Mouse (Mus musculus): ENCODE results near the gene Ldah. TPM values are rescaled to one million over a fixed set of nuclear protein-coding genes. Genes with fewer than 3 reads are reported as not detected.

Gene Ldah
- polyA plus RNA-seq, 1 experiment from 2014 or later, result 49.7 TPM

- peaks cover 10 to 25% of the 10 kb centered on the region in 2 experiments for H3K4me1 ChIP-seq (ENCODE audit: control insufficient read depth in 2 of 2, insufficient read depth in 2 of 2, low read length in 2 of 2)
- ATAC-seq (ENCODE audit: insufficient number of reproducible peaks, insufficient read depth, low FRiP score, low read depth), result no peak
- H3K4me2 ChIP-seq (ENCODE audit: low read length), result peak overlapping the region; percentile 79
- H3K27me3 ChIP-seq (ENCODE audit: control insufficient read depth, insufficient read depth, low read length), result peaks cover 85% of the 10 kb centered on the region
- WGBS, result 10% methylated on average over 34 of the region's 34 CpGs
- no peaks in the 10 kb centered on the region for H3K36me3 ChIP-seq (ENCODE audit: control insufficient read depth, insufficient read depth, low read length)
- H3K9me3 ChIP-seq (ENCODE audit: control insufficient read depth, low read length), result no peaks in the 10 kb centered on the region
- no peak overlapping the region for H3K27ac ChIP-seq (replicated peaks in 1 of 2; ENCODE audit: control insufficient read depth in 1 of 2, insufficient read depth in 1 of 2, low read depth in 2 of 2, low read length in 2 of 2)
- H3K9ac ChIP-seq (ENCODE audit: low read length), result 0 out of 2 replicates have a peak overlapping the region, but pooled peaks have one; percentile 48
- H3K4me3 ChIP-seq (ENCODE audit: control insufficient read depth in 1 of 2, insufficient read depth in 1 of 2, low read depth in 1 of 2, low read length in 2 of 2), result peak overlapping the region; percentile 35 to 46
Measured at GRCm38 (mm10) chr12:8297586-8298214, 89.8 kb downstream of the Ldah start.

DNA sequence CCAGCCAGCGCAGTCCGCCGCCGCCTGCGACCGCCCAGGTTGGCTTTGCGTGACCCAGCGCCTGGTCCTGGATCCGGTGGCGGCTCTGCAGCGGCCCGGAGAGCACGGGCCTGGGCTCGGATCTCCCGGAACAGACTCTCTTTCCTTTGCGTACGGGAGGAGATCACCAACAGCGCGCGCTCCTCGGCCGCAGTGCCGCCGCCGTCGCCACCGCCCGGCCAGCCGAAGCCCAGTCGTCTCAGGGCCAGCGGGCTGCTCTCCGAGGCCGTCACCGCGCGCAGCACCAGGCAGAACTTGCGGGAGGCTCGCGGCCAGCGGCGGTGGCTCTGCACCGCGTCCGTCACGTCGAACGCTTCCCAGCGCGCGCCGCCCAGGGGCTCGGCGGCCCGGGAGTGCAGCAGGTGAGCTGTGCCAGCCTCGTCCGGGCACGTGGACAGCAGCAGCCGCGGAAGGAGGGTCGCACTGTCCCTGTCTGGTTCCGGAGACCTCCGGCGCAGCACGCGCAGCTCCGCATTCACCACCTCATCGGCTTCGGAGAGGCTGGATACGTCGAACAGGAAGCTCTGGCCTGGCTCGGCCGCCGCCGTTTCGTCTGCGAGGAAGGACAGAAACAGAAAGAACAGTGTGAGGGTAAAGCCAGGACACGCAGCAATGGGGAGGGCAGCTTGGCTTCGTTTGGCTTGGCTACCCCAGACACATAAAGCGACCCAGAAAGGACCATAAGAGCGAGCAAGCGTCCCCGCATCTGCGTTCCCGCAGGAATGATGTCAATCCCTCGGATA is 90.6 kb downstream of the Ldah start:
- Histone ChIP-seq H3K9ac (ENCODE audit: low read length) (peak overlapping the region; percentile 48; the same call in 1 of the 2 replicates), H3K36me3 (ENCODE audit: control insufficient read depth, insufficient read depth, low read length) (no peaks in the 10 kb centered on the region), H3K4me2 (ENCODE audit: low read length) (peak overlapping the region; percentile 79), H3K27me3 (ENCODE audit: control insufficient read depth, insufficient read depth, low read length) (peaks cover 93% of the 10 kb centered on the region), H3K4me3 (ENCODE audit: control insufficient read depth in 1 of 2, insufficient read depth in 1 of 2, low read depth in 1 of 2, low read length in 2 of 2) (peak overlapping the region; percentile 39 to 46), H3K9me3 (ENCODE audit: control insufficient read depth, low read length) (no peaks in the 10 kb centered on the region), H3K27ac (replicated peaks in 1 of 2; ENCODE audit: control insufficient read depth in 1 of 2, insufficient read depth in 1 of 2, low read depth in 2 of 2, low read length in 2 of 2) (no peak overlapping the region), H3K4me1 (ENCODE audit: control insufficient read depth in 2 of 2, insufficient read depth in 2 of 2, low read length in 2 of 2) (peaks cover 10 to 25% of the 10 kb centered on the region in 2 experiments)
- 2% methylated on average over 85 of the region's 85 CpGs for WGBS
- no peak for ATAC-seq (ENCODE audit: insufficient number of reproducible peaks, insufficient read depth, low FRiP score, low read depth)

DNA sequence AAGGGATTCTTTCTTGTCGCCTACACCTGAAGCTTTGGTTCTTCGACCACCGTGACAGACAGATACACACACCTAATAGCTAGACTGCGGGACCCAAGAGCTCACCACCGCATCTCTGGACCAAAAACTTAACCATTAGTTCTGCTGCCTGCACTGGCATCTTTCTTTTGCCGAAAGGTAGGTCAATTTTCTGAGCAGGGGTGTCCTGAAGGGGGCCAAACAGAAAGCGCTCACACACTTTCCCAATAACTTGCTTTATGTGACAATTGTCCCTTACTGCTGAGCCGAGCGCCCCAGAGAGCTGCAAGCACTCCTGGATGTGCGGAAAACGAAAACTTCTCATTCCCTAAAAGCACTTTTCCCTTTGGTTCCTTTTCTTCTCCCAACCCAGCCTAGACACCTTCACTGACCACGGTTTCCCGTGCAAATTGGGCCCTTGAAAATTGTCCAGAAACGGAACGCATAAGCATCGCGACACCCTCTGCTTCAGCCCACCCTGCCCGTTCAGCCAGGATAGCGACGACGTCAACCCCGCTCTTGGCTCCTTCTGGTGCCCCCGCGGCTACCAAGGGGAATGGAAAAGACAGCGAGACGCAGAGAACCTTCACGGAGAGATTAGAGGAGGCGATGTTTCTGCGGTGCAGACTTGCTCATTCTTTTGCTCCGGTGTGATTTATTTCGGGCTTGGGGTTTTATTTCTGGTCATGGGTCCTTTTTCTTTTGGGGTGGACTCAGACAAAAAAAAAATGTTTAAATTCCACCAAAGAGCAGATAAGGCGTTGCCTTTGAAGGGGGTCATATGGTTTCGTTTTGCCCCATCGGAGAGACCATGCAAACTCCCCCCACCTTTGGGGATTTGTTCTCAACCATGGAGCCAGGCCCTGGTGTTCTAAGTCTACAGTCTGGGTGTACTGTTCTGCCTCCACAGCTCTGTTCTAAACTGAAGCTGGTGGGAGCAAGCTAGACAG is 91.5 kb downstream of the Ldah start:
- Histone ChIP-seq H3K4me1 (ENCODE audit: control insufficient read depth in 2 of 2, insufficient read depth in 2 of 2, low read length in 2 of 2) (peaks cover 10 to 25% of the 10 kb centered on the region in 2 experiments), H3K36me3 (ENCODE audit: control insufficient read depth, insufficient read depth, low read length) (no peaks in the 10 kb centered on the region), H3K9me3 (ENCODE audit: control insufficient read depth, low read length) (no peaks in the 10 kb centered on the region), H3K4me3 (ENCODE audit: control insufficient read depth in 1 of 2, insufficient read depth in 1 of 2, low read depth in 1 of 2, low read length in 2 of 2) (peak overlapping the region; percentile 14 to 46), H3K9ac (ENCODE audit: low read length) (no peak overlapping the region), H3K27me3 (ENCODE audit: control insufficient read depth, insufficient read depth, low read length) (peaks cover 94% of the 10 kb centered on the region), H3K27ac (replicated peaks in 1 of 2; ENCODE audit: control insufficient read depth in 1 of 2, insufficient read depth in 1 of 2, low read depth in 2 of 2, low read length in 2 of 2) (no peak overlapping the region), H3K4me2 (ENCODE audit: low read length) (peak overlapping the region; percentile 79)
- no peak for ATAC-seq (ENCODE audit: insufficient number of reproducible peaks, insufficient read depth, low FRiP score, low read depth)
- 11% methylated on average over 34 of the region's 34 CpGs for WGBS

DNA sequence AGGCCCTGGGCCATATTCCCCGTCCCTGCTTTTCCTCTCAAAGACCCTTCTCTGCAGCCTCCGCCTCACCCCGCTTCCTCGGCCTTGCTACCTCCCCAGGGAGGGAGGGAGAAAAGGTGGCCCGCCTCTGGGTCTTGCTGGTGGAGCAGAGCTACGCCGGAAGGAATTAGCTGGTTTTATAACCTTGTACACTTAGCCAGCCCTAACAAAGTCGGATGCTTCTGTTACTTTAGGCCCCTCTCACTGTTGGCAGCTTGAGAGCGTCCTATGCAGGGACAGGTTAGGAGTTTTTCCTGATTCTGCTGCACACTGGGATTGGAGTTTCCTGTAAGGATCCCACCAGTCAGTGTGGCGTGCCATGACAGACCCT is 92.2 kb downstream of the Ldah start:
- Histone ChIP-seq H3K4me3 (ENCODE audit: control insufficient read depth in 1 of 2, insufficient read depth in 1 of 2, low read depth in 1 of 2, low read length in 2 of 2) (no peak overlapping the region), H3K27me3 (ENCODE audit: control insufficient read depth, insufficient read depth, low read length) (peaks cover 95% of the 10 kb centered on the region), H3K4me2 (ENCODE audit: low read length) (peak overlapping the region; percentile 79; the same call in 1 of the 2 replicates), H3K9ac (ENCODE audit: low read length) (no peak overlapping the region), H3K9me3 (ENCODE audit: control insufficient read depth, low read length) (no peaks in the 10 kb centered on the region), H3K27ac (replicated peaks in 1 of 2; ENCODE audit: control insufficient read depth in 1 of 2, insufficient read depth in 1 of 2, low read depth in 2 of 2, low read length in 2 of 2) (no peak overlapping the region), H3K36me3 (ENCODE audit: control insufficient read depth, insufficient read depth, low read length) (no peaks in the 10 kb centered on the region), H3K4me1 (ENCODE audit: control insufficient read depth in 2 of 2, insufficient read depth in 2 of 2, low read length in 2 of 2) (peaks cover 10 to 25% of the 10 kb centered on the region in 2 experiments)
- 53% methylated on average over 10 of the region's 10 CpGs for WGBS
- no peak for ATAC-seq (ENCODE audit: insufficient number of reproducible peaks, insufficient read depth, low FRiP score, low read depth)

DNA sequence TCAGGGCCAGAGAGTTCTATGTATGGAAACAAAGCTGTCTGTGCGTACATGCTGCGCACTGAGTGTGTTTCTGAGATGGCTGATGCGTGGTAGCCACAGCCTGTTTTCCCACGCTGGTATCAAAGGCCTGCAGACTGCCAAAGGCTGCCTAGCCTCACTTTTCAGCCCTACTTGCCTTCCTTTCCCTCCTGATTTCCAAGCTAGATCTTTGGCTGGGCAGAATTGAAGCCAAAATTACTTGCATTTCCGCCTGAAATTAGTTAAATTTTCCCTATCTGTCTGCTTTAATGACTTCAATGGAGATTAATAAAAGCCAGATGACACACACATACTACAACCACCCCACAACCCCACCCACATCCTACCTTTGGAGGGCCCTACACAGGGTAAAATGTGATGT is 92.6 kb downstream of the Ldah start:
- no peaks in the 10 kb centered on the region for H3K9me3 ChIP-seq (ENCODE audit: control insufficient read depth, low read length)
- no peak overlapping the region for H3K4me2 ChIP-seq (ENCODE audit: low read length)
- H3K27ac ChIP-seq (replicated peaks in 1 of 2; ENCODE audit: control insufficient read depth in 1 of 2, insufficient read depth in 1 of 2, low read depth in 2 of 2, low read length in 2 of 2), result no peak overlapping the region
- H3K36me3 ChIP-seq (ENCODE audit: control insufficient read depth, insufficient read depth, low read length), result no peaks in the 10 kb centered on the region
- no peak overlapping the region for H3K4me3 ChIP-seq (ENCODE audit: control insufficient read depth in 1 of 2, insufficient read depth in 1 of 2, low read depth in 1 of 2, low read length in 2 of 2)
- whole genome bisulfite sequencing, result 71% methylated on average over 5 of the region's 5 CpGs
- no peak overlapping the region for H3K9ac ChIP-seq (ENCODE audit: low read length)
- peaks cover 96% of the 10 kb centered on the region for H3K27me3 ChIP-seq (ENCODE audit: control insufficient read depth, insufficient read depth, low read length)
- H3K4me1 ChIP-seq (ENCODE audit: control insufficient read depth in 2 of 2, insufficient read depth in 2 of 2, low read length in 2 of 2), result peaks cover 10 to 25% of the 10 kb centered on the region in 2 experiments
- no peak for ATAC-seq (ENCODE audit: insufficient number of reproducible peaks, insufficient read depth, low FRiP score, low read depth)

DNA sequence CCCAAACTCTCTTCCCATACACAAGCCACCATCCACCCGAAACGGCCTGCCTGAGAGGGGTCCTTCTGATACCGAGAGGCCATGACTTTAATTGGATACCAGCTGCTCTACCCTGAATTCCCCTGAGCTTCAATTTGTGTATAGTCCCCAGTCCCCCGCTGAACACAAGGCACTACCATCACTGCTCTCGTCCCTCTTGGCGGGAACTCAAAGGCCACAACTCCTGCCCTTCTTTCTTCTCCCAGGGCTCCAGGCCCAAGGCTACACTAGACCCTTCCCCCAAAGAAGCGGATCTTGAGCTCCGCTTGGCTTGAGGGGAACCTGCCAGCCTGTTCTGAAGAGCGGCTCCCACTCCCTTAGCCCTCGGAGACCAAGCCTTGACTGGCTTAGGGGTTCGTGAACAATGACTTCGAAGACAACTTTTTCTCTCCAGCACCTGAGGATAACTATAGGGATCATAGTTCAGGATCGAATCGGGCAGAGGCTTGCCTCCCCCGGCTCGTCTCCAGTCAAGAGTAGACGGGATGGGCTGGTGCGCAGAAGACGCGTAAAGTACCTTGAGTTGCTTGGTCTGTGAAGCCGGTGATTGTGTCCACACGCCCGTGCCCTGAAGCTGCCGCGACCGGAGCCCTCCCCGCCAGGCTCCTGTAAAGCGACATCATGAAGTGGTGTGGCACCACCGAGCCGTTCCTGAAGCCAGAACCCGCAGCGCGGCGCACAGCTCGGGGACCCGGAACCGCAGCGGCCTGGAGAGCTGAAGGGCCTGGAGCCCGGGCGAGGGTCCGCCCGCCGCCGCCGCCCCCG is 93.3 kb downstream of the Ldah start:
- H3K36me3 ChIP-seq (ENCODE audit: control insufficient read depth, insufficient read depth, low read length), result no peaks in the 10 kb centered on the region
- H3K27ac ChIP-seq (replicated peaks in 1 of 2; ENCODE audit: control insufficient read depth in 1 of 2, insufficient read depth in 1 of 2, low read depth in 2 of 2, low read length in 2 of 2), result no peak overlapping the region
- H3K27me3 ChIP-seq (ENCODE audit: control insufficient read depth, insufficient read depth, low read length), result peaks cover 97% of the 10 kb centered on the region
- ATAC-seq (ENCODE audit: insufficient number of reproducible peaks, insufficient read depth, low FRiP score, low read depth), result no peak
- no peaks in the 10 kb centered on the region for H3K9me3 ChIP-seq (ENCODE audit: control insufficient read depth, low read length)
- peak overlapping the region; percentile 64 for H3K9ac ChIP-seq (ENCODE audit: low read length)
- peak overlapping the region; percentile 34 to 57 for H3K4me3 ChIP-seq (ENCODE audit: control insufficient read depth in 1 of 2, insufficient read depth in 1 of 2, low read depth in 1 of 2, low read length in 2 of 2)
- WGBS, result 7% methylated on average over 46 of the region's 46 CpGs
- H3K4me2 ChIP-seq (ENCODE audit: low read length), result peak overlapping the region; percentile 89
- H3K4me1 ChIP-seq (ENCODE audit: control insufficient read depth in 2 of 2, insufficient read depth in 2 of 2, low read length in 2 of 2), result peaks cover 10 to 25% of the 10 kb centered on the region in 2 experiments
